Mouse (Mus musculus) layer of hippocampus, adult 9-11 months (tissue): ENCODE measurements around the gene H2-M10.2.

Experiments
- DNase-seq: peaks from one replicate; pipeline ENCODE4 v3.0.0; 2022

The H2-M10.2 gene

DNA sequence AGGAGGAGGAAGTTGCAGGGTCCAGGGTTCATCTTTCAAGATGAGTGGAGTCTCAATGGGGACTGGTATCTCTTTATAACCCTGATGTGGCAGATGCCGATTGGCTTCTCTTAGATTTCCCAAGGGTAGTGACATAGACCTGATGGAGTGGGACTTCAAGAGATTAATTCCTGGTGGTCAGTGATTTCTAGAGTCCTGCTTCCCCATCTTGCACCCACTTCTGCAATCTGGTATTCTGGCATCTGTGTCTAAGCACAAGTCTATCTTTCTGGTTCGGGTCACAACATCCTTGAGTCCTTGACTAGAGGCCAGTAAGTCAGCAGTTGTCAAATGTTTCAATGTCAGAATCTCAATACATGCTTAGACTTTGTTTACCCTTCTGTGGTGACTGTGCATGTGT lies at the start of gene H2-M10.2:
Gene H2-M10.2 (minus strand): TSS at position 101 of the 400 bp plus-strand sequence.
- no peak for DNase-seq

DNA sequence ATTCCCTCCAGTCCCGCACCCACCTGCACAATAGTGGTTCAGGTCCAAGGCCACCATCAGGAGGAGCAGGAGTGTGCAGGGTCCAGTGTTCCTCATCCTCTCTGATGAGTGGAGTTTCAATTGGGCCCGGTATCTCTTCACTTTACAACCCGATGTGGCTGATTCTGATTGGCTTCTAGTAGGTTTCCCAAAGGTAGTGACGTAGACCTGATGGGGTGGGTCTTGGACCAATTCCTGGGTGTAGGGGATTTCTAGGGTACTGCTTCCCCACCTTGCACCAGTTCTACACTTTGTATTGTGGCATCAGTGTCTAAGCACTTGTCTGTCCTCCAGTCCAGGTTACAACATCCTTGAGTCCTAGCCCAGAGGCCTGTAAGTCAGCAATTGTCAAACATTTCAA lies 39.8 kb upstream of the H2-M10.2 start, which contains the start of gene H2-M10.1:
Gene H2-M10.1 (minus strand): TSS at position 101 of the 400 bp plus-strand sequence.
- no peak for DNase-seq

DNA sequence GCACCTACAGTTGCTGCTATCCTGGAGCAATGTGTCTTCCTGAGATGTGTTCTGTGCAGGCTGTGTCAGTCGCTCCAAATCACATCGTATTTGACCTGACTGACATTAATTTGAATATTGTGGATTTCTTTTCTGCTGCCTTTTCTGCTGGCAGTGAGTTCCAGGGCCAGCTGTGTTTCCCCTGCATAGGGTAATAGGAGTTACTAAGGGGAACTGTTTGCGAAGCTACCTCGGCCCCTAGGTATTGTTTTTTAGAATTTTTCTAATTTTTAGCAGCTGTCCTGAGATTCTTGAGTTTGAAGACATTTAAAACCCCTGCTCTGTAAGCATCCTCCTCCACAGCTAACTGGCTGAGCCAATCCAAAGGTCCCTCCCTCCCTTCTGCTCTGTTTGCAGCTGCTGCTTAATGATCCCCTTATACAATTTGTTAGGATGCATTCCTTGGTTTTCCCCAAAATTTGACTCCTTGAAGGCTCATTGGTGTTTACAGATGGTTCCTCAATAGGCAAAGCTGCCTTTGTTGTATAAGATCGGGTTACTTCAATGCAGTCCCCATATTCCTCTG lies 29.5 kb upstream of the H2-M10.2 start:
- peak; percentile 17 for DNase-seq

DNA sequence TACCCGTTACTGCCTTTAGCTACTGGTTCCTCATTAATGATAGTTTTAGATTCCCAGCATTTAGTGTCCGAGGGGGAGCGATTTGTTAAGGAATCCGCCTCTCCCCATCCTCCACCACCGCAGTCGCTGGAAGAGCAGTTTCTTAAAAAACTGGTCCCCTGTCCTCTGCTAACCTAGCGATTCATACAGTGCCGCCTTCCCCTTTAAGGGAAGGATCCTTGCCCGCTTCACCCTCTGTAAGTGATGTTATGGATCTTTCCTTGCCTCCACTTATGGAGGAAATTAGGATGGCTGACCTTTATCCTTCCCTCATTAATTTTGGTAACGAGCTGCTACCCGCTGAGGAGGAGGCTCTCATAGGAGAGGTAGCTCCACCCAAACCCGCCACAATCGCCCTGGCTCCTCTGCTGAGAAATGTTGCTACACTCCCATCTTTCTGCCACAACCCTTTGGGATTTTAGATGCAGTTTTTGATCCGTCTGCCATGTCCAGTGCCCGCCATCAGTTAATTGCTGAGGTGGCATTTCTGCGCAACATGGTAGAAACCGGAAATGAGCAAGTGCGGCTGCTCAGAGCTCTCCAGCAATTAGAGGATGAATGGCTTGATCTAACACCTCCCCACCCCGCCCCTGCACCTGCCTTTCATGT lies 28.9 kb upstream of the H2-M10.2 start:
- peak; percentile 81 for DNase-seq

DNA sequence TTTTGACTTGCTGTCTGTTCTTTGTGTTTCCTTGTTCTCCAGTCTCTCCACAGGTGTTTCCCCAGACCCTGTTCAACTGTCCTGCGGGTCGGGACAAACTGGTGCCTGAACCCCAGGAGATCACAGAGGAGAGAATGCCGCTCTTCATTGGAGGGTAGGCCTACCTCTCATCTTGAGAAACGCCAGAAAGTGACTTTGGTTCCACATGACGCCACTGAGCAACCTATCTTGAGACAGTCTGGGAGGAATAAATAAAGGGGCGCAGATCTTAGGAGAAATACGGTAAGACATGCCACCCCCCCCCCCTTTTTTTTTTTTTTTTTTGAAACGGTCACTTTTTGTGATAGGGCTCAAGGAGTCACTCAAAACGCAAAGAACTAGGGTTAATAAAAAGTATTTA lies 28.2 kb upstream of the H2-M10.2 start:
- peak; percentile 6 for DNase-seq

DNA sequence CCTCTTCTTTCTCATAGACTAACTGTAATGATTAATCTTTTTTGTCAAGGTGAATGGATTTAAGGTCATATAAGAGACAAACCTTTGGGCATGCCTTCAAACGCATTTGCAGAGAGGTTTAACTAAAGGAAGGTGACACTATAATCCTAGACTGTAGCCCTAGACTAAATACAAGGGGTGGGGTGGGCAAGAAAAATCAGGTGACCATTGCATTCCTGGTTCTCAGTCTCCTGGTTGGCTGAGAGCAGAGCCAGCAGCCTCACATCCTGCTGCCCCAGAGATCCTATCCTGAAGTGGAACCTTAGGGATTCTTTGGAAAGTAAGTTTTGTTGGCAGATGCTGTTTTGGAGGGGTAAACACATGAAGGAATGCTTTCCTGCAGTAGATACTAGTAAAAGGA lies 23.0 kb upstream of the H2-M10.2 start:
- DNase-seq: no peak

DNA sequence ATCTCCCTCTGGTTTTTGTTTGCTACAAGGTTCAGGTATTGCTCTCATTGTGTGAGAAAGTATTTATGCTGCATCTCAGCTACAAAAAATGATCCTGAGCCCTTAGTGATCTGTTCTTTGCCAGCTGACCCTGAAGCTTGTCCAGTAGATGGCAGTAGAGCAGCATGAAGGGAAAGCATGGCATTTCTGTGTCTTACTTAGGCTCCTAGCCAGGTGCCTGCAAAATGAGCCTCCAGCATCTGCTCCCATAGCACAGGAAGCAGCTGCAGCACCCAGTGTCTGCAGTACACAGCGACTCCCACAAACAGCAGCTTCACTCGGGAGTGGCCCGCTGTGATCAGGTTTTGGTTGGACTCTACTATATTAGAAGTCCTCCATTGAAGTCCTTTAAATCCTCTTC lies 22.6 kb upstream of the H2-M10.2 start:
- peak; percentile 73 for DNase-seq

DNA sequence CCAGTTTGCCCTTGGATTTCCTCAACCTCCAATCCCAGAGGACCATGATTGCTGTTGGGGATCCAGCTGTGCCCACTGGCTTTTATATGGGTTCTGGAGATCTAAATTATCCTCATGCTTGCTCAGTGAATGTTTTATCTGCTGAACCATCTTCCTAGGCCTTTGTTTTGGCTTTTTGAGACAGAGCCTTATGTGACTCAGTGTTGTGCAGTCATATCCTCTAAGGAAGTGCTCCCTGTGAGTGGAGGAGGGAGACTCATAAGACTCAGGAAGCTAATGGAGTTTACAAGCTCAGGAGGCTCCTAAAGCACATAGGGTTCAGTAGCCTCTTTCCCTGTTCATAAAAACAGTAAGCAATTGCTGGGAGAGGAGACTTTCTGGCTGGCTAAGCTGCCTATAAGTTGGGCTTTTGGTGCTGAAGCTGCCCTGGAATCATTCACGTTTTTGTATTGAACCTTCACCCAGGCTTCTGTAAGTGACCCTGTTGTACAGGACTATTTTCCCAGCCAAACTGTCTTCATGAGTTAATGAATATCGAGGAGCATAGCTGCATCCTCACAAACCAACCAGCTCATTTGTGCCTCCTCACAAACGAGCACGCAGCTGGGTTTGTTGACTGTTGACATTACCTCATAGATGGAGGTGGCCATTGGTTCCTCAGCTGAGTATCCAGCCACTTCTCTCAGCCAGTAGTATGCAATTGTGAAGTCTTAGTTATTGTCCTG lies 4.6 kb downstream of the H2-M10.2 start:
- DNase-seq: no peak

DNA sequence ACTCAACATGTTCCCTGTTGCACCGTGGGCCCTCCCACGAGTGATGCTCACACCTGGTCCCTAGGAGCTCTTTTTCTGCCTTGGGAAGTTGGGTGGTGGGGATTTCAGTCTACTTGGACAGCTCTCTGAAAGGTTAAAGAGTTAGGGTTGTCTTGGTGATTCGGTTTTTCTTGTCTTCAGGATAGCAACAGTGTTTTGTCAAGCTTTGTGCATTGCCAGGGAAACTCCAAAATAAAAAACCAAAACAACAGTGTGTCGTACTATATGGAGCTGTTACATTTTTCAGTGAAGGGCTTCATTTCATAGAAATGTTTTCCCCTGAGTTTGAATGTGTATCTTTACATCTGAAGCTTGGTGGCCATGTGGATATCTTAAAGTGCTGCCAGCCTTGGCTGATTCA lies 11.5 kb downstream of the H2-M10.2 start:
- no peak for DNase-seq

DNA sequence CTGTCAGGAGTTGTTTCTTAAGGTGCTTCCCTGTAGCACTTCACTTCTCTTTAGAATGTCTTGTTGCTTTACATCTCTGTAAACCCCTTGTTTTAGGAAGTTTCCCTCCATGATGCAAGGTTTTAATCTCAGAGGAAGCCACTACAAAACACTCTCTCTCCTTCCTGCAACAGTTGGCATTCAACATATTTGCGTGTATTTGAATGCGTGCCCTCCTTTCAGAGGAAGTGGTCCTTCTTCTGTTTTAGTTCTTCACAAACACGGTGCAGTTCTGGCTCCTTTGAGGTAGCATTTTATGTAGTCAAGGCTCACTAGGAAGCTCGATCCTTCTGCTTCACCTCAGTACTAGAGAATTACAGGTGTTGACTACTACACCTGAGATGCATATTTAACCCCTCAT lies 12.5 kb downstream of the H2-M10.2 start:
- DNase-seq: no peak

DNA sequence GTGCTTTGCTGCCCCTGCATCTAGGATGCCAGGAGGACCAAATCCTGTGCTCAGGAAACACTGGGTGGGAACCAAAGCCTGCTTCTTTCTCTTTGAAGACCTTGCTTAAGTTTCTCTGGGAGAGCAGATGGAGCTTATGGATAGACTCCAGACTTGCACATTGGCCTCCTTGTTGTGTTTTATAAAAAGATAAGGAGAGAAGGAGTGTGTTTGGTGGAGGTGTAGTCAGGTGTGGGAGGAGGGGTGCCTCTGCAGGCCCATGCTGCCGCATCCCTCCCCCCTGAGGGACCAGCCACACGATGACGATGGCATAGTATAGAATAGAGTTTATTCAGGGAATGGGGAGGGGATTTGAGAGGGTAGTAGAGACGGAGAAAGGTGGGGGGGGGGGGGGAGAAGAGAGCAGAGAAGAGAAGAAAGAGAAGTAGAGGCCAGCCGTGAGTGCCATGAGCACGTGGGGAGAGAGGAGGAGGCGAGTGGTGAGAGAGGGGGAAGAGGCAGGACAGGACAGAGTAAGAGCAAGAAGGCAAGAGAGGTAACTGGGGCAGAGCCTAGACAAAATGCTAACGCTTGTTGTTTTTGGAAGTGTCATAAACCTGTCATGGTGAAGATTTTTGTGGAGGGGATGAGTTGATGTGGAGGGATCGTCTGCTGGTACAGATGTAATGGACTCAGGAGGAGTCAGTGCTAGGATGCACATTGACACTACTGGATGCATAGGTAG lies 13.5 kb downstream of the H2-M10.2 start:
- DNase-seq: peak; percentile 12

DNA sequence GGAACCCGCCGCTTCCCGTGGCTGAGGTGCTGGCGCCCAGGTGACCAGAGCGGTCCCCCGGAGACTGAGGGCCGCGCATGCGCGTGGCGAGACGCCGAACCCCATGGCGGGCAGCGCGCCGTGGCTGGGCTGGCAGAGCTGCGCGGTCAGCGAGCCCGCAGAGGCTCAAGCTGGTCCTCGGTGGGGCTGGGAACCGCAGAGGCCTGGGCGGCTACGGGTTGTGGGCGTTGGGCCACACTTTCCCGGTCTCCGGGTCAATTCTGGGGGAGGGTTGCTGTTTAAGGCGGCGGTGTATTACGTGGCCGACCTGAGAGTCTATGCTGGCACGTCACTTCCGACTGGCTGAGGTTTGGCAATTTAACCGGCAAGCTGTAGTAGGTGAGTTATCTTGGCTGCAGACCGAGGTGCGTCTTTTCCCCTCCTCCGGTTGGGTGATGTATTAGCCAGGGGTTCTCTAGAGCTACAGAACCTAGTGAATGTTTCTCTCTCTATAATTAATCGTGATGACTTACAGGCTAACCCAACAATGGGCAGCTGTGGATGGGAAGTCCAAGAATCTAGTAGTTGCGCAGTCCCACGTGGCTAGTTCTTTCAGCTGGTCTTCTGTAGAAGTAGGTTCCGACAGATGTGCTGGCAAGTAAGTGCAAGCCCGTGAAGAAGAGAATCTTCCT lies 14.6 kb downstream of the H2-M10.2 start, which contains the start of gene Trim39:
Gene Trim39 (minus strand): TSS at position 662 of the 671 bp plus-strand sequence.
- DNase-seq: peak; percentile 83

DNA sequence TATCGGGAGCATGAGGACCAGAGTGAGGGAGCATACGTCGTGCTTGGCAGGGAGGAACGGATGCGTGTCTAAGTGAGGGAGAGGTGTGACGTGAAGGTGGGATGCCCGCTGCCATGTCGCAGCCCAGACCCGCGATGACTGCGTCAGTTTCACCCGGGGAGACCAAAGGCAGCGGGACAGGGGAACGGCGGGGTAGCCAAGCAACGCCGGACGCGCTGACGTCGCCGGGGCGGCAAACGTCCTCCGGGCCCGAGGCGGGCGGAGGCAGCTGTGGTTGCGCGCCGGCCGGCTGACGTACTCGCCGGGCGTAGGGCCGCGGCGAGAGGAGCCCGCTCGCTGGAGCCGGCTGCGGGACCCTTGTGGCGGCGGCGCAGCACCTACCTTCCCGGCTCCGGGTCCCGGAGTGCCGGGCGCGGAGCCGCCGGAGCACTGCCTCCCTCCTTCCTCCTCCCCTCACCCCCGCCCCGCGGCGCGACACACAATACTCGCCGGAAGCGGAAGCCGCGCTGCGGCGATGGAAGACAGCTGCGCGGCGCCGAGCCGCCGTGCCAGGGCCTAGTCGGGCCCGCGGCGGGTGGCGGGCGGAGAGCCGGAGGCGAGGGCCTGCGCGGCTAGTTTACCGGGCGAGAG lies 15.2 kb downstream of the H2-M10.2 start:
- peak; percentile 89 for DNase-seq

DNA sequence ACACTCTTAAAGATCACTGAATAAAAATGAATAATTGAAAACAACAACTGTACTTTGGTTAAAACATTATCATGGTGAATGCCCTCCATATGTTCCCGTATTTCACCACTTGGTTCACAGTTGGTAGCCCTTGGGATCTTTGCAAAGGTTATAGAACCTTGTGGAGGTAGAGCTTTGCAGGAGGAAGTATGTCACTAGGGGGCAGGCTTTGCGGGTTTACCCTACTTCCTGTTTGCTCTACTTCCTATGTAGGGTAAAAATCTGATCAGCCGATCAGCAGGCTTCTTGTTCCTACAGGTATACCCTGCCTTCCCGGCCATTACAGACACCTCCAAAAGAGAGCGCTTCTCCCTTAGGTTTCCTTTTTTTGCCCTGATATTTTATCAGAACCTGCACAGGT lies 20.5 kb downstream of the H2-M10.2 start:
- DNase-seq: no peak

DNA sequence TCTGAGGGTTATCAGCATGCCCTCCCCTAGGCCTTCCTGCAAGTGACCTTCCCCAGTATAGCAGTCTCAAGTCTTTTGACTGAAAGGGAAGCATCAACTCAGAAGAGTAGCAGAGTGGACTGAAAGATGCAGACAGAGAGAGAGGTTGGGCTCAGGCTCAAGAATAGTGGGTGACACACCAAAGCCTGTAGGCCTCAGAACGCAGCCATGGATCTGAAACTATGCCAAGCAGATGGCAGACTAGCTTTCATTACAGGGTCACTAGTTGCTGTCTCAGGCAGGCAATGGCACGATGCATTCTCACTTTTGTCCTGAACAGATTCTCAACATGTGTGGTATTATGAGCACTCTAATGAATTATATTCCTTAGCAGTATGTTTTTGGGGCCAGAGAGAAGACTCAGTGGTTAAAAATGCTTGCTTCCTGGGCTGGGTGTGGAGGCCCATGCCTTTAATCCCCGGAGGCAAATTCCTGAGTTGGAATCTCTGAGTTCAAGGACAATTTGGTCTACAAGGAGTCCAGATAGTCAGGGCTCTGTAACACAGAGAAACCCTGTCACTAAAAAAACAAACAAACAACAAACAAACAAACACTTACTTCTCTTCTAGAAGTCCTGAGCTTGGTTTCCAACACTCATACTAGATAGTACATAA lies 21.9 kb downstream of the H2-M10.2 start:
- no peak for DNase-seq

DNA sequence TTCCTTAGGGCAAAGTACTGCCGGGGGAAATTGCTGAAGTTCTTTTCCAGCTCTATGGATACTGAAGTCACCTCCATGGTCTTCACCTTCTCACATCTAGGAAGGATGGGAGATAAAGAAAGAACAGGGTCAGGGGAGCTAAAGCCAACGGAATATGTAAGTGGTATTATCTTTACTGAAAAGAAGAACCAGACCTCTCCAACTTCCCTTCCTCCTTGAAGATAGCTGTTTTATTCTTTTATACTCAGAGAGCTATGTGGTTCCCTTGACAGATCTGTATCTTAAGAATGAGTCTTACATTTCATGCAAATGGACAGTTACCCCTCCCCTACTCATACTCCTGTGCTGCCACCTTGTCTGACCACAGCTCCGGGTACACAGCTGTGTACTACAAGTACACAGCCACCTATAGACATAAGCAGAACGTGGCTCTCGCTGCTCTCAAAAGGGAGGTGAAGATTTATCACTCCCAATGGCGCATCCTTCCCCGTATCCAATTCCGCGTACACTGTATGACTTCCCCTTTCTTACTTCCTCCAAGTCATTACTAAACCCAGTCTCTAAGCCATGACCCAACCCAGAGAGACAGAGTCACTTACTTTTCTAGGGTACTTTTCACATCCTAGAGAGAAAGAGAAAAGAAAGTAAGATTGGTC lies 24.7 kb downstream of the H2-M10.2 start:
- no peak for DNase-seq

DNA sequence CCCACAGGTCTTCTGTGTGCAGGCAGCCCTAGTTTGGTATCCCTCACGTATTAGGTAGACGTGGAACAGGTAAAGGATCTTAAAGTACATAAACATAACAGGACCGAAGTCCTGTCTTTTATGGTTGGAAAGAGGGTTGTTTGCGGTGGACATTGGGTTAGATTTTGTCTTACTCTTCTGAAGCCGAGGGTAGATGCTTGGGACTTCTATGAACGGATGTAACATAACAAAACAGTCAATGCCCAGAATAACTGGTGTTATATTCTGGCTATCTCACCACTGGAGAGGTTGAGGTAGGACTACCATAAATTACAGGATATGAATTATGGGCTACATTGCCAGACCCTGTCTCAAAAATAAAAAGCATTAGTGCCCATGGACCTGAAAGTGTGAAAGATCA lies 28.3 kb downstream of the H2-M10.2 start, which contains the start of gene Rpp21:
Gene Rpp21 (minus strand): TSS at position 101 of the 400 bp plus-strand sequence.
- no peak for DNase-seq

DNA sequence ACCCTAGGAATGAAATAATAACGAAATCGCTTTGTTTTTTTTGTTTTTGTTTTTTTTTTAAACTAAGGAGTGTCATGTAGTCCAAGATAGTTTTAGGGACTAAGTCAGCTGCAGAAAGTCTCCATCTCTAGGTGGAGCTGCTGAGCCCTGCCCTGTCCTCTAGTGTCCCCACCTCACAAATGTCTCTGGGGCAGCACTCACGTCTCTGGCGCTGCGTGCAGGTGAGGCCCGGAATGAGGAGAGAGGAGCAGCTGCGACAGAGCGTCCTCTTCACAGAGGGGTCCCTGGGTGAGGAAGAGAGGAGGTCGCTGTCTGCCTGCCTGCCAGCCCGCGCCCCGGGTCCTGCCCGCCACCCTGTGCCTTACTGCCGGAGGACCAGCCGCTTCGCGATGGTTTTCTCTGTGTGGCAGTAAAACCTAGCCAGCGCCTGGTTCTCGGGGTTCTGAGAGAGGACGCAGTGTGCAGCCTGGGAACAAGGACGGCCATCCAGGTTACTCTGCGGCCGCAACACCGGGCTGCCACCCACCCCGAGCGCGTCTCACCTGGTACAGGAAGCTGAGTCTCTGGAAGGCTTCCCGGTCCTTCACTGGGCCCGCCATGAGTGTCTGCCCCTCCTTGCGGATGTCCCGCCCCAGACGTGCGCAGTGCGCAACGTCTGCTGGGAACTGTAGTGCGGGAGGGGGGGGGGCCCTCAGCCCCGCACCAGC lies 28.9 kb downstream of the H2-M10.2 start:
- peak; percentile 82 for DNase-seq

DNA sequence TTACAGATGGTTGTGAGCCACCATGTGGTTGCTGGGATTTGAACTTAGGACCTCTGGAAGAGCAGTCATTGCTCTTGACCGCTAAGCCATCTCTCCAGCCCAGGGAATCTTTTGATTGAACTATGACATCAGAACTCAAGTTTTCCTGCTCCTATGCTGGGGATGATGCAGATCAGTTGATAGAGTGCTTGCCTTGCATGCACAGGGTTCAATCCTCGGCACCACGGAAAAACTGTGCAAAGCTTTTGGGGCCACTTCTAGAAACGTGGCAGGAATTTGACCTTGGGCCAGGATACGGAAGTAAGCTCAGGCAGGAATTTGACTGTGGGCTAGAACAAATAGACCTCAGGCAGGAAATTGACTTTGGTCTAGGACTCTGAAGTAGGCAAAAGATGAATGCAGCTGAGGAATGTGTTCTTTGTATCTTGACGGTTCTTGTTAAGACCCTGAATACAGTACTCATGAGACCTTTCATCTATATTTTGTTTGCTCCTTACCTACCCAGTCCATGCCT lies 33.1 kb downstream of the H2-M10.2 start:
- DNase-seq: no peak

DNA sequence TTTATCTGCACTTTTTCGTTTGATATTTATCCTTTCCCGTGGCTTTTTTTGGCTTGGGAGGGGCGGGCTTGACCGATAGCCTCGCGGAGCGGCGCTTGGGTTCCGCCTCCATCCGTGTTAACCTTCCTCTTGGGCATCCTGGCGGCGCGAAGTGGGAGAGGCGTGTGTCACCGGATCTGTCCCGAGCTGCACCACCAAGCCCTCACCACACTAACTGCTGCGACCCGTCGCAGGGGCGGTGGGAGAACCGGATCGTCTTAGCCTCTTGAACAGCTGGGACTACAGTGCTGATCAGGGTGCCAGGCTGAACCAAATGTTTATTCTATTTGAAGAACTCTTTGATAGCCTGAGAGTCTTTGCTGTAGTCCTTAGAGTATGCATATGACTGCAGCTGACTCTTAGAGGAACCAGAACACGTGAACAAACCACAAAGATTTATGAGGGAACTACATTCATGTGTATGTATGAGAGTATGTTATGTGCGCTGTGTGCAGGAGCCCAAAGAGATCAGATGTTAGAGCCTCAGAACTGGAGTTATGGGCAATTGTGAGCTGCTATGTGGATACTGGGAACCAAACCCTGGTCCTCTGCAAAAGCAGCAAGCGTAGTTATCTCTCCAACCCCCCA lies 33.9 kb downstream of the H2-M10.2 start:
- DNase-seq: no peak
